ENCODE assay signal across 11 mouse cellular contexts in genomic region chr9:43093803-43094202, GRCm38 (mm10). TPM values are rescaled to one million over a fixed set of nuclear protein-coding genes. Genes with fewer than 3 reads are reported as not detected.
A peak's percentile ranks its signal among the peaks of the same experiment; 100 is the strongest.
DNase-seq lines count a peak whose midpoint lies in the region; ATAC-seq and TF ChIP-seq lines count a peak whose summit lies in the region.
"Had no signal": no experiment of that assay in that cellular context is flagged by ENCODE, and none has a peak within 500 bp of the region (broad histone marks: within the 10 kb centered on the region; RNA-seq: fewer than 3 reads in every experiment).

No protein-coding gene starts in this region.

- no peak overlapping the region for H3K4me2 ChIP-seq in heart, embryonic 12.5 days
- H3K4me2 ChIP-seq: liver, embryonic 15.5 days had no signal

- H3K27ac ChIP-seq in heart, embryonic 12.5 days (ENCODE audit: poor library complexity, severe bottlenecking), result 0 out of 2 replicates have a peak overlapping the region, but pooled peaks have one; percentile 16
- H3K27ac ChIP-seq in heart, adult 2 months, result no peak overlapping the region
- H3K27ac ChIP-seq: liver, embryonic 15.5 days had no signal

- TF ChIP-seq POLR2A in heart, adult 2 months (IDR thresholded peaks at IDR 0.05; ENCODE audit: insufficient read depth, low read depth, low read length), result no peak

- TF ChIP-seq EP300 in heart, adult 2 months (IDR thresholded peaks at IDR 0.05; ENCODE audit: insufficient read depth, low read depth, low read length), result no peak

- DNase-seq in adrenal gland, postnatal 14 days, result peak; percentile 23
- no peak for DNase-seq in adrenal gland, postnatal 25 days
- no peak for DNase-seq in heart, adult 2 months
- DNase-seq in lung, postnatal 10 days, result peak; percentile 29
- no peak for DNase-seq in lung, adult 18-20 months
- peak; percentile 67 for DNase-seq in skeletal muscle tissue, adult 2 months (ENCODE audit: low read depth, low spot score)
- no peak for DNase-seq in neural tube, embryonic 10.5 days (ENCODE audit: extremely low spot score, low spot score)
- DNase-seq: kidney, adult 11 months; thymus, postnatal 25 days had no signal

- ATAC-seq in heart, embryonic 12.5 days (ENCODE audit: insufficient number of reproducible peaks, low FRiP score), result no peak

- H3K4me3 ChIP-seq in heart, embryonic 12.5 days, result no peak overlapping the region
- no peak overlapping the region for H3K4me3 ChIP-seq in heart, adult 2 months
- H3K4me3 ChIP-seq: liver, embryonic 15.5 days had no signal

- no peak overlapping the region for H3K9ac ChIP-seq in heart, embryonic 12.5 days
- no peak overlapping the region for H3K9ac ChIP-seq in heart, adult 2 months (ENCODE audit: low read depth, low read length)
- H3K9ac ChIP-seq: liver, embryonic 15.5 days had no signal

- no peaks in the 10 kb centered on the region for H3K27me3 ChIP-seq in heart, embryonic 12.5 days (replicated peaks)
- no peaks in the 10 kb centered on the region for H3K27me3 ChIP-seq in heart, adult 2 months (ENCODE audit: control insufficient read depth, insufficient read depth, low read length)

- H3K36me3 ChIP-seq in heart, embryonic 12.5 days, result no peaks in the 10 kb centered on the region
- H3K36me3 ChIP-seq in heart, adult 2 months (ENCODE audit: control insufficient read depth, insufficient read depth, low read length), result peaks cover 56% of the 10 kb centered on the region

- TF ChIP-seq CTCF in heart, adult 2 months (IDR thresholded peaks at IDR 0.05), result no peak

- peaks cover 21% of the 10 kb centered on the region for H3K79me2 ChIP-seq in heart, adult 2 months (replicated peaks; ENCODE audit: control insufficient read depth, insufficient read depth, low read length)

- peaks cover 35% of the 10 kb centered on the region for H3K4me1 ChIP-seq in heart, embryonic 12.5 days (replicated peaks)
- H3K4me1 ChIP-seq in heart, adult 2 months (ENCODE audit: control insufficient read depth, insufficient read depth, low read length), result peaks cover 35% of the 10 kb centered on the region

- WGBS in heart, embryonic 12.5 days, result 70% methylated on average over 3 of the region's 3 CpGs
- 13% methylated on average over 3 of the region's 3 CpGs for WGBS in heart, adult 2 months

- H3K9me3 ChIP-seq in heart, embryonic 12.5 days (replicated peaks), result no peaks in the 10 kb centered on the region
- H3K9me3 ChIP-seq: liver, embryonic 15.5 days had no signal

- intact Hi-C loops in heart, adult 2 months (cut with DNase I), result no loop called here

RNA-seq across cellular contexts. Expression of gene Arhgef12, which starts 13.2 kb away (rescaled TPM):
- total RNA-seq in adrenal gland, postnatal 14 days (2021), result 115 and 123 TPM in 2 replicates
- total RNA-seq in adrenal gland, postnatal 25 days (2021), result 137 and 142 TPM in 2 replicates
- 13.3 and 13.9 TPM in 2 replicates for polyA plus RNA-seq in heart, embryonic 12.5 days (2016; fragmentation: Nextera tagmentation; extraction: Ambion mirVana)
- total RNA-seq in heart, adult 2 months (2021), result 100 to 1,000 TPM; 136 to 150 TPM
- polyA plus RNA-seq in heart, adult 2 months (2012; rRNA removed), result 34.8 and 66.4 TPM in 2 replicates

RNA-seq across cellular contexts. Expression of gene Tmem136, which starts 22.6 kb away (rescaled TPM):
- total RNA-seq in adrenal gland, postnatal 14 days (2021), result 4.5 and 5.2 TPM in 2 replicates
- total RNA-seq in adrenal gland, postnatal 25 days (2021), result 4.4 and 5.7 TPM in 2 replicates
- polyA plus RNA-seq in heart, embryonic 12.5 days (2016; fragmentation: Nextera tagmentation; extraction: Ambion mirVana), result 15.2 and 18.6 TPM in 2 replicates
- total RNA-seq in heart, adult 2 months (2021), result 1 to 10 TPM; 5.7 to 7.1 TPM
- polyA plus RNA-seq in heart, adult 2 months (2012; rRNA removed), result 7.4 and 10.2 TPM in 2 replicates

Comparison
In these comparisons a context has a peak if more than half of its experiments do, and no peak if none do; other contexts are left out.
1. DNase-seq: peak in adrenal gland, postnatal 14 days (single experiment), lung, postnatal 10 days (single experiment) and skeletal muscle tissue, adult 2 months (single experiment); none in adrenal gland, postnatal 25 days (single experiment), heart, adult 2 months (0 of 2), lung, adult 18-20 months (0 of 2) and neural tube, embryonic 10.5 days (single experiment).